Mouse (Mus musculus) stomach, postnatal 0 days (tissue): ENCODE results near the gene Sgms1. TPM values are rescaled to one million over a fixed set of nuclear protein-coding genes. Genes with fewer than 3 reads are reported as not detected.

Experiments
- ATAC-seq: fragments of 200-750 bp; cut with Nextera tagmentation; 2 replicates; pipeline ENCODE4 v1.8.0; 2017; ENCODE audit not compliant: low FRiP score, low TSS enrichment
- DNase-seq: peaks from one replicate; pipeline ENCODE4 v3.0.0-alpha.2; 2016; ENCODE audit warnings: low spot score
- H3K27ac ChIP-seq: fragments of 300-500 bp; sonication (generic); replicated peaks from 2 replicates; pipeline ENCODE4 v1.5.1; 2014; ENCODE audit warnings: mild to moderate bottlenecking, control low read depth
- H3K27me3 ChIP-seq: fragments of 300-500 bp; sonication (generic); 2 replicates; pipeline ENCODE4 v1.6.1; 2014; ENCODE audit warnings: low read length; ENCODE audit not compliant: control insufficient read depth, insufficient read depth
- H3K36me3 ChIP-seq: fragments of 300-500 bp; sonication (generic); 2 replicates; pipeline ENCODE4 v1.6.1; 2014; ENCODE audit warnings: low read length, mixed read lengths; ENCODE audit not compliant: control insufficient read depth, insufficient read depth
- H3K4me1 ChIP-seq: fragments of 300-500 bp; sonication (generic); replicated peaks from 2 replicates; pipeline ENCODE4 v1.6.1; 2014; ENCODE audit warnings: antibody characterized with exemption; ENCODE audit not compliant: control insufficient read depth, insufficient read depth
- H3K4me2 ChIP-seq: fragments of 300-500 bp; sonication (generic); replicated peaks from 2 replicates; pipeline ENCODE4 v1.6.1; 2014; ENCODE audit warnings: low read depth, mild to moderate bottlenecking, control low read depth, moderate library complexity
- H3K4me3 ChIP-seq: fragments of 300-500 bp; sonication (generic); 2 replicates; pipeline ENCODE4 v1.5.1; 2014; ENCODE audit warnings: low read depth, low read length, control low read depth
- H3K9ac ChIP-seq: fragments of 300-500 bp; sonication (generic); 2 replicates; pipeline ENCODE4 v1.6.1; 2014; ENCODE audit warnings: mild to moderate bottlenecking, low read length, control low read depth, mixed read lengths
- H3K9me3 ChIP-seq: fragments of 300-500 bp; sonication (generic); 2 replicates; pipeline ENCODE4 v1.6.1; 2016; ENCODE audit warnings: low read length; ENCODE audit not compliant: control insufficient read depth
- CTCF ChIP-seq: IDR thresholded peaks from 2 replicates; pipeline ENCODE4 v1.5.1; 2016; ENCODE audit warnings: antibody characterized with exemption, low read depth, mild to moderate bottlenecking, moderate library complexity
- EP300 ChIP-seq: optimal IDR thresholded peaks from 2 replicates; pipeline ENCODE3; 2016; ENCODE audit warnings: antibody characterized with exemption
- WGBS: fragments of 180-500 bp; shearing (Covaris S2); extraction: QIAGEN DNeasy Blood & Tissue Kit; methylation state at CpG from one replicate; pipeline ENCODE4 v1.1.7; 2014; 5-methylcytosine and 5-hydroxymethylcytosine counted together
- polyA plus RNA-seq: library from polyadenylated mRNA; unstranded; fragments of >200 nt; fragmentation: Nextera tagmentation; extraction: Ambion mirVana; gene quantifications from 2 replicates; pipeline ENCODE4 v1.2.1, GENCODE M21; 2015

Gene Sgms1
- polyA plus RNA-seq, 1 experiment from 2014 or later = 29.3 TPM

GRCm38 (mm10) chr19:32259830-32260229, 129.7 kb downstream of the Sgms1 start:
- Histone ChIP-seq H3K4me3 (no peak overlapping the region), H3K4me1 (peaks cover 3% of the 10 kb centered on the region; the same call in 1 of the 2 replicates), H3K4me2 (no peak overlapping the region), H3K9me3 (no peaks in the 10 kb centered on the region), H3K36me3 (no peaks in the 10 kb centered on the region), H3K27me3 (no peaks in the 10 kb centered on the region), H3K9ac (no peak overlapping the region), H3K27ac (no peak overlapping the region)
- TF ChIP-seq CTCF (no peak), EP300 (no peak)
- WGBS = 85% methylated on average over 2 of the region's 2 CpGs
- ATAC-seq = no peak
- DNase-seq = no peak

- H3K9ac ChIP-seq = no peak overlapping the region
- no peak overlapping the region for H3K4me2 ChIP-seq
- no peaks in the 10 kb centered on the region for H3K9me3 ChIP-seq
- no peaks in the 10 kb centered on the region for H3K36me3 ChIP-seq
- no peaks in the 10 kb centered on the region; the same call in 1 of the 2 replicates for H3K4me1 ChIP-seq
- H3K4me3 ChIP-seq = no peak overlapping the region
- TF ChIP-seq EP300 (no peak), CTCF (no peak)
- no peak for ATAC-seq
- no peak for DNase-seq
- WGBS = 92% methylated on average over 4 of the region's 4 CpGs
- H3K27ac ChIP-seq = no peak overlapping the region
- no peaks in the 10 kb centered on the region for H3K27me3 ChIP-seq
Measured at GRCm38 (mm10) chr19:32259048-32259447, 130.5 kb downstream of the Sgms1 start.

GRCm38 (mm10) chr19:32258146-32258545, 131.4 kb downstream of the Sgms1 start:
- no peak for ATAC-seq
- TF ChIP-seq CTCF (no peak), EP300 (no peak)
- 80% methylated on average over 5 of the region's 5 CpGs for WGBS
- H3K9ac ChIP-seq = no peak overlapping the region
- H3K27me3 ChIP-seq = no peaks in the 10 kb centered on the region
- no peak overlapping the region for H3K4me2 ChIP-seq
- no peak overlapping the region for H3K4me3 ChIP-seq
- H3K4me1 ChIP-seq = no peaks in the 10 kb centered on the region; the same call in 1 of the 2 replicates
- DNase-seq = no peak
- H3K36me3 ChIP-seq = no peaks in the 10 kb centered on the region
- H3K9me3 ChIP-seq = no peaks in the 10 kb centered on the region
- no peak overlapping the region for H3K27ac ChIP-seq

GRCm38 (mm10) chr19:32257616-32258015, 131.9 kb downstream of the Sgms1 start:
- DNase-seq (no peak), ATAC-seq (no peak)
- Histone ChIP-seq H3K4me1 (no peaks in the 10 kb centered on the region; the same call in 1 of the 2 replicates), H3K9ac (no peak overlapping the region), H3K36me3 (no peaks in the 10 kb centered on the region), H3K4me2 (no peak overlapping the region), H3K27ac (no peak overlapping the region), H3K27me3 (no peaks in the 10 kb centered on the region), H3K4me3 (no peak overlapping the region), H3K9me3 (no peaks in the 10 kb centered on the region)
- WGBS = 89% methylated on average over 3 of the region's 3 CpGs
- TF ChIP-seq EP300 (no peak), CTCF (no peak)

GRCm38 (mm10) chr19:32256706-32257415, 132.7 kb downstream of the Sgms1 start:
- TF ChIP-seq CTCF (no peak), EP300 (no peak)
- H3K4me2 ChIP-seq = no peak overlapping the region
- H3K9me3 ChIP-seq = no peaks in the 10 kb centered on the region
- H3K9ac ChIP-seq = no peak overlapping the region
- H3K4me1 ChIP-seq = no peaks in the 10 kb centered on the region; the same call in 1 of the 2 replicates
- ATAC-seq (no peak), DNase-seq (no peak)
- H3K27ac ChIP-seq = no peak overlapping the region
- no peaks in the 10 kb centered on the region for H3K27me3 ChIP-seq
- WGBS = 71% methylated on average over 4 of the region's 4 CpGs
- H3K4me3 ChIP-seq = no peak overlapping the region
- no peaks in the 10 kb centered on the region for H3K36me3 ChIP-seq

GRCm38 (mm10) chr19:32255429-32256185, 133.9 kb downstream of the Sgms1 start:
- Histone ChIP-seq H3K27me3 (no peaks in the 10 kb centered on the region), H3K27ac (no peak overlapping the region), H3K4me3 (no peak overlapping the region), H3K9ac (no peak overlapping the region), H3K36me3 (no peaks in the 10 kb centered on the region), H3K9me3 (no peaks in the 10 kb centered on the region), H3K4me2 (no peak overlapping the region), H3K4me1 (no peaks in the 10 kb centered on the region; the same call in 1 of the 2 replicates)
- no peak for TF ChIP-seq EP300
- no peak for TF ChIP-seq CTCF
- DNase-seq (no peak), ATAC-seq (no peak)
- 44% methylated on average over 6 of the region's 6 CpGs for WGBS
